Mouse (Mus musculus): ENCODE results near the gene Tgfbr2. TPM values are rescaled to one million over a fixed set of nuclear protein-coding genes. Genes with fewer than 3 reads are reported as not detected.

Gene Tgfbr2
- polyA plus RNA-seq, 1 experiment from 2014 or later = 8.4 TPM

DNA sequence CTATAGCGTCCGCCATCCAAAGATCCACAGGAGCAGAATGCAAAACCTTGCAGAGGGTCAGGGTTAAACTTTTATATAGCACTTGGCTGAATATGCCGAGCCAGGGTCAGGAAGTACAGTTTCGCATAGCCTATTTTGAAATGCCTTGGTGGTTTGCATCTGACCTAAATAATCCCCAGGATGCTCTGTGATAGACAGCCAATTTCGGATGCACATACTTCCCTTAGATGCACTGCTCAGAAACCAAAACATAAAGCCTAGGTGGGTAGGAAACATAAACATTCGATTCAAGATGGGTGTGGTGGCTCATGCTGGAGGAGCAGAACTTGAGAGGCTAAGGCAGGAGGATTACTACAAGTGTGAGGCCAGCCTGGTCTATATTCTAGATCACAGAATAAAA lies 6.1 kb downstream of the Tgfbr2 start:
- Histone ChIP-seq H3K4me1 (ENCODE audit: control insufficient read depth, insufficient read depth, low read depth, low read length) (peaks cover 2% of the 10 kb centered on the region), H3K4me3 (ENCODE audit: low read length) (no peak overlapping the region), H3K9ac (ENCODE audit: low read depth, low read length) (no peak overlapping the region), H3K27me3 (replicated peaks; ENCODE audit: control insufficient read depth, insufficient read depth, low read length) (peaks cover 5% of the 10 kb centered on the region), H3K36me3 (ENCODE audit: control insufficient read depth, insufficient read depth, low read length) (no peaks in the 10 kb centered on the region), H3K9me3 (ENCODE audit: control insufficient read depth, low read length) (no peaks in the 10 kb centered on the region), H3K4me2 (ENCODE audit: low read length) (no peak overlapping the region), H3K27ac (ENCODE audit: low read depth, low read length) (no peak overlapping the region)
- no peak for ATAC-seq
- 75% methylated on average over 6 of the region's 6 CpGs for WGBS

GRCm38 (mm10) chr9:116167304-116167880 lies 7.8 kb downstream of the Tgfbr2 start:
- H3K36me3 ChIP-seq (ENCODE audit: control insufficient read depth, insufficient read depth, low read length) = no peaks in the 10 kb centered on the region
- H3K4me3 ChIP-seq (ENCODE audit: low read length) = no peak overlapping the region
- H3K9ac ChIP-seq (ENCODE audit: low read depth, low read length) = no peak overlapping the region
- H3K4me2 ChIP-seq (ENCODE audit: low read length) = no peak overlapping the region
- ATAC-seq = no peak
- H3K27ac ChIP-seq (ENCODE audit: low read depth, low read length) = no peak overlapping the region
- no peaks in the 10 kb centered on the region for H3K9me3 ChIP-seq (ENCODE audit: control insufficient read depth, low read length)
- 87% methylated on average over 6 of the region's 6 CpGs for WGBS
- peaks cover 2% of the 10 kb centered on the region for H3K4me1 ChIP-seq (ENCODE audit: control insufficient read depth, insufficient read depth, low read depth, low read length)
- H3K27me3 ChIP-seq (replicated peaks; ENCODE audit: control insufficient read depth, insufficient read depth, low read length) = no peaks in the 10 kb centered on the region

DNA sequence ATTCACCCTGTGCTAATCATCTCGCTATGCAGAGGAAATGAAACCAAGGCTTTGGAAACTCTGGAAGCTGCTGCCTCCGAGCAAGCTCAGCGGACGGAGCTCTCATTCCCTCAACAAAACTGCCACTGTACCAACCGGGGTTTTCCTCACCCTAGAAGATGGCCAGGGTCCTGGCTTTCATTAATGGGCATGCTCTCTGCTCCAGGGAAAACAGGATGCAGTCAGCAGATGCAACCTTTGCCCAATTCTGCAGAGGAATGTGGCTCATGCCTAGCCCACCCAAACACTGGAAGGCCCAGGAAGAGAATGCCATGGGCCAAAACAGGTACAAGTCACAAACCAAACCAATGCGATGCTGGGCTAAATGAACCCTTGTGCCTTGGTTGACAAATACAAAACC lies 8.8 kb downstream of the Tgfbr2 start:
- WGBS = 75% methylated on average over 6 of the region's 6 CpGs

DNA sequence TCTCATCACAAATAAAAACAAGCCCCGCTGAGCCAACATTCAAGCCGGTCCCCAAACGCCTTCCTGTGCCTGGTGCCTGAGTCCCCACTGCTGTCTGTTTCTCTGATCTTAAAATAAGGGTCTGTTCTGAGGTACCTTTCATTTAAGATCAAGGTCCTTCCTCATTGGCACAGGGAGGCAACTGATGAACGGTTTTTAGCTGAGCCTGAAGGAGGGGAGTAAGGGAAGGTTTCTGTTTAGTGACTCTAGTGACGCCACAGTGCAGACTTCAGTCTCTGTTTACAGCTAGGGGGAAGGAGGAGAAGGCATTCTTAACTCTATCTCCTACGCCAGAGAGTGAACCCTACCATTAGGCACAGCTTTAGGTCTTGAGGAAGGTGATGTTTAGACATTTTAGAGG lies 11.3 kb downstream of the Tgfbr2 start:
- no peaks in the 10 kb centered on the region for H3K27me3 ChIP-seq (replicated peaks; ENCODE audit: control insufficient read depth, insufficient read depth, low read length)

More for the DNA sequence above, 8.8 kb downstream of the Tgfbr2 start:
- Histone ChIP-seq H3K4me1 (ENCODE audit: control insufficient read depth, insufficient read depth, low read depth, low read length) (peaks cover 2% of the 10 kb centered on the region), H3K36me3 (ENCODE audit: control insufficient read depth, insufficient read depth, low read length) (no peaks in the 10 kb centered on the region), H3K27ac (ENCODE audit: low read depth, low read length) (no peak overlapping the region), H3K4me2 (ENCODE audit: low read length) (no peak overlapping the region), H3K27me3 (replicated peaks; ENCODE audit: control insufficient read depth, insufficient read depth, low read length) (no peaks in the 10 kb centered on the region), H3K4me3 (ENCODE audit: low read length) (no peak overlapping the region), H3K9me3 (ENCODE audit: control insufficient read depth, low read length) (no peaks in the 10 kb centered on the region), H3K9ac (ENCODE audit: low read depth, low read length) (no peak overlapping the region)
- ATAC-seq = no peak

GRCm38 (mm10) chr9:116162866-116163374 lies 12.2 kb downstream of the Tgfbr2 start:
- H3K9ac ChIP-seq (ENCODE audit: low read depth, low read length) = no peak overlapping the region
- H3K9me3 ChIP-seq (ENCODE audit: control insufficient read depth, low read length) = no peaks in the 10 kb centered on the region
- WGBS = 92% methylated on average over 7 of the region's 7 CpGs
- H3K27me3 ChIP-seq (replicated peaks; ENCODE audit: control insufficient read depth, insufficient read depth, low read length) = no peaks in the 10 kb centered on the region
- no peak overlapping the region for H3K27ac ChIP-seq (ENCODE audit: low read depth, low read length)
- no peaks in the 10 kb centered on the region for H3K4me1 ChIP-seq (ENCODE audit: control insufficient read depth, insufficient read depth, low read depth, low read length)
- H3K36me3 ChIP-seq (ENCODE audit: control insufficient read depth, insufficient read depth, low read length) = no peaks in the 10 kb centered on the region
- no peak overlapping the region for H3K4me3 ChIP-seq (ENCODE audit: low read length)
- no peak for ATAC-seq
- no peak overlapping the region for H3K4me2 ChIP-seq (ENCODE audit: low read length)

More for the DNA sequence above, 11.3 kb downstream of the Tgfbr2 start:
- H3K4me3 ChIP-seq (ENCODE audit: low read length) = no peak overlapping the region
- no peaks in the 10 kb centered on the region; the same call in 1 of the 2 replicates for H3K4me1 ChIP-seq (ENCODE audit: control insufficient read depth, insufficient read depth, low read depth, low read length)
- ATAC-seq = no peak
- no peak overlapping the region for H3K9ac ChIP-seq (ENCODE audit: low read depth, low read length)
- no peaks in the 10 kb centered on the region for H3K9me3 ChIP-seq (ENCODE audit: control insufficient read depth, low read length)
- no peak overlapping the region for H3K4me2 ChIP-seq (ENCODE audit: low read length)
- WGBS = 76% methylated on average over 6 of the region's 6 CpGs
- no peak overlapping the region for H3K27ac ChIP-seq (ENCODE audit: low read depth, low read length)
- H3K36me3 ChIP-seq (ENCODE audit: control insufficient read depth, insufficient read depth, low read length) = no peaks in the 10 kb centered on the region

DNA sequence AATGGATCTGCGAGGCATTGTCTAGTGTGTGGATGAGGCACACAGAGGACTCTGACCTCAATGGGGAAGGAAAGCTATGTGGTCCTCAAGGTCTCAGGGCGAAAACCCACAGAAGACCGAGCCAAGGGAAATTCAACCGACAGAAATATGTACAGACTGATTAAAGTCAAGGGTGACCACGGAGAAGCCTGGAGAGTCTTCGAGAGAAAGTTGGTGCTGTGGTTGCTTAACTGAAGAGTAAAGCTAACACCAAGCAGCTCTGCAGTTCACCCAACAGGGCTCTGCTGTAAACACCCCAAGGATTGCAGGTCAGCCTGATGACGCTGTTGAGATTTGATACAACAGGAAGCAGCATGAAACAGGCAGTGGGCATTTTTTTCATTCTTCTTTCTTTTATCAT lies 14.3 kb downstream of the Tgfbr2 start:
- Histone ChIP-seq H3K36me3 (ENCODE audit: control insufficient read depth, insufficient read depth, low read length) (no peaks in the 10 kb centered on the region), H3K9me3 (ENCODE audit: control insufficient read depth, low read length) (no peaks in the 10 kb centered on the region), H3K9ac (ENCODE audit: low read depth, low read length) (no peak overlapping the region), H3K4me2 (ENCODE audit: low read length) (no peak overlapping the region), H3K4me3 (ENCODE audit: low read length) (no peak overlapping the region), H3K27me3 (replicated peaks; ENCODE audit: control insufficient read depth, insufficient read depth, low read length) (no peaks in the 10 kb centered on the region), H3K4me1 (ENCODE audit: control insufficient read depth, insufficient read depth, low read depth, low read length) (no peaks in the 10 kb centered on the region), H3K27ac (ENCODE audit: low read depth, low read length) (no peak overlapping the region)
- no peak for ATAC-seq
- 92% methylated on average over 7 of the region's 7 CpGs for WGBS

DNA sequence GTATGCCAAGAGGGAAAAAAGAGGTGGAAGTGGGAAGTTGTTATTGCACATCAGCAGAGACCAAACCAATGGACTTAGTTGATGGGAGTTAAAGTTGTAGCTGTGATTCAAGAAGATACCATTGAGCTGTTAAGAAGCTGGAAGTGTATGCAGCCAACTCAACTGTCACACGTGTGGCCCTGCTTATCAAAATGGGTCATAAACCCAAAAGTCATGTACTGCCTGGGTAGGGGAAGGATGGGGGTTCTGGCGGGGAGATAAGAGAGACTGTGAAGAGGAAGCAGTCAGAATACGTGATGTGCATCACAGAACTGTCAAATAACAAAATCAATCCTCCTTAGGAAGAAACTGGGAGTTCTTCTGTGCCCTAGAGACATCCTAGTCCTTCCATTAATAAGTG lies 15.1 kb downstream of the Tgfbr2 start:
- 86% methylated on average over 3 of the region's 3 CpGs for WGBS
- Histone ChIP-seq H3K4me3 (ENCODE audit: low read length) (no peak overlapping the region), H3K4me1 (ENCODE audit: control insufficient read depth, insufficient read depth, low read depth, low read length) (no peaks in the 10 kb centered on the region), H3K27ac (ENCODE audit: low read depth, low read length) (no peak overlapping the region), H3K27me3 (replicated peaks; ENCODE audit: control insufficient read depth, insufficient read depth, low read length) (no peaks in the 10 kb centered on the region), H3K9me3 (ENCODE audit: control insufficient read depth, low read length) (no peaks in the 10 kb centered on the region), H3K36me3 (ENCODE audit: control insufficient read depth, insufficient read depth, low read length) (no peaks in the 10 kb centered on the region), H3K4me2 (ENCODE audit: low read length) (no peak overlapping the region), H3K9ac (ENCODE audit: low read depth, low read length) (no peak overlapping the region)
- no peak for ATAC-seq

GRCm38 (mm10) chr9:116156501-116156900 lies 18.7 kb downstream of the Tgfbr2 start:
- Histone ChIP-seq H3K4me2 (ENCODE audit: low read length) (no peak overlapping the region), H3K4me3 (ENCODE audit: low read length) (no peak overlapping the region), H3K9ac (ENCODE audit: low read depth, low read length) (no peak overlapping the region), H3K9me3 (ENCODE audit: control insufficient read depth, low read length) (no peaks in the 10 kb centered on the region), H3K27me3 (replicated peaks; ENCODE audit: control insufficient read depth, insufficient read depth, low read length) (no peaks in the 10 kb centered on the region), H3K27ac (ENCODE audit: low read depth, low read length) (no peak overlapping the region), H3K4me1 (ENCODE audit: control insufficient read depth, insufficient read depth, low read depth, low read length) (no peaks in the 10 kb centered on the region; the same call in 1 of the 2 replicates), H3K36me3 (ENCODE audit: control insufficient read depth, insufficient read depth, low read length) (no peaks in the 10 kb centered on the region)
- ATAC-seq = no peak
- WGBS = 82% methylated on average over 5 of the region's 5 CpGs

- Histone ChIP-seq H3K4me2 (ENCODE audit: low read length) (no peak overlapping the region), H3K9ac (ENCODE audit: low read depth, low read length) (no peak overlapping the region), H3K36me3 (ENCODE audit: control insufficient read depth, insufficient read depth, low read length) (no peaks in the 10 kb centered on the region), H3K27me3 (replicated peaks; ENCODE audit: control insufficient read depth, insufficient read depth, low read length) (no peaks in the 10 kb centered on the region; the same call in 1 of the 2 replicates), H3K4me1 (ENCODE audit: control insufficient read depth, insufficient read depth, low read depth, low read length) (peaks cover 3% of the 10 kb centered on the region), H3K27ac (ENCODE audit: low read depth, low read length) (no peak overlapping the region), H3K9me3 (ENCODE audit: control insufficient read depth, low read length) (no peaks in the 10 kb centered on the region), H3K4me3 (ENCODE audit: low read length) (no peak overlapping the region)
- no peak for ATAC-seq
- WGBS = 72% methylated on average over 4 of the region's 4 CpGs
Measured at GRCm38 (mm10) chr9:116152878-116153277, 22.3 kb downstream of the Tgfbr2 start.

All from hindbrain, embryonic 16.5 days (tissue).